Mouse (Mus musculus) hindbrain, embryonic 16.5 days (tissue): ENCODE data around the gene Maff. TPM values are rescaled to one million over a fixed set of nuclear protein-coding genes. Genes with fewer than 3 reads are reported as not detected.

Experiments used
- ATAC-seq: fragments of 200-750 bp; cut with Nextera tagmentation; 2 replicates; pipeline ENCODE4 v1.8.0; 2017; ENCODE audit warnings: moderate TSS enrichment, moderate library complexity
- H3K27ac ChIP-seq: fragments of 300-500 bp; sonication (generic); 2 replicates; pipeline ENCODE4 v1.5.1; 2014; ENCODE audit warnings: low read depth, mild to moderate bottlenecking, control low read depth, low read length, moderate library complexity
- H3K27me3 ChIP-seq: fragments of 300-500 bp; sonication (generic); replicated peaks from 2 replicates; pipeline ENCODE4 v1.6.1; 2014; ENCODE audit warnings: low read length; ENCODE audit not compliant: control insufficient read depth, insufficient read depth
- H3K36me3 ChIP-seq: fragments of 300-500 bp; sonication (generic); 2 replicates; pipeline ENCODE4 v1.6.1; 2014; ENCODE audit warnings: mild to moderate bottlenecking, low read length, moderate library complexity, mixed read lengths; ENCODE audit not compliant: control insufficient read depth, insufficient read depth
- H3K4me1 ChIP-seq: fragments of 300-500 bp; sonication (generic); 2 replicates; pipeline ENCODE4 v1.6.1; 2014; ENCODE audit warnings: low read depth, low read length; ENCODE audit not compliant: control insufficient read depth, insufficient read depth
- H3K4me2 ChIP-seq: fragments of 300-500 bp; sonication (generic); 2 replicates; pipeline ENCODE4 v1.6.1; 2014; ENCODE audit warnings: mild to moderate bottlenecking, low read length, control low read depth, moderate library complexity
- H3K4me3 ChIP-seq: fragments of 300-500 bp; sonication (generic); 2 replicates; pipeline ENCODE4 v1.5.1; 2014; ENCODE audit warnings: mild to moderate bottlenecking, low read length, control low read depth, moderate library complexity
- H3K9ac ChIP-seq: fragments of 300-500 bp; sonication (generic); 2 replicates; pipeline ENCODE4 v1.6.1; 2014; ENCODE audit warnings: low read depth, mild to moderate bottlenecking, control low read depth, low read length, moderate library complexity
- H3K9me3 ChIP-seq: fragments of 300-500 bp; sonication (generic); 2 replicates; pipeline ENCODE4 v1.6.1; 2014; ENCODE audit warnings: mild to moderate bottlenecking, low read length, moderate library complexity; ENCODE audit not compliant: control insufficient read depth
- WGBS: fragments of 180-500 bp; shearing (Covaris S2); extraction: QIAGEN DNeasy Blood & Tissue Kit; methylation state at CpG from one replicate; pipeline ENCODE4 v1.1.7; 2014; 5-methylcytosine and 5-hydroxymethylcytosine counted together
- polyA plus RNA-seq: library from polyadenylated mRNA; unstranded; fragments of >200 nt; fragmentation: Nextera tagmentation; extraction: Ambion mirVana; gene quantifications from 2 replicates; pipeline ENCODE4 v1.2.1, GENCODE M21; 2015

The Maff gene
- polyA plus RNA-seq, 1 experiment from 2014 or later: 1.2 TPM

GRCm38 (mm10) chr15:79368861-79369440 is 22.5 kb downstream of the Maff start:
- Histone ChIP-seq H3K27ac (no peak overlapping the region), H3K9ac (no peak overlapping the region), H3K27me3 (no peaks in the 10 kb centered on the region), H3K4me2 (no peak overlapping the region), H3K4me1 (no peaks in the 10 kb centered on the region), H3K4me3 (no peak overlapping the region), H3K36me3 (peaks cover 21% of the 10 kb centered on the region), H3K9me3 (no peaks in the 10 kb centered on the region)
- no peak for ATAC-seq
- 90% methylated on average over 8 of the region's 8 CpGs for WGBS

DNA sequence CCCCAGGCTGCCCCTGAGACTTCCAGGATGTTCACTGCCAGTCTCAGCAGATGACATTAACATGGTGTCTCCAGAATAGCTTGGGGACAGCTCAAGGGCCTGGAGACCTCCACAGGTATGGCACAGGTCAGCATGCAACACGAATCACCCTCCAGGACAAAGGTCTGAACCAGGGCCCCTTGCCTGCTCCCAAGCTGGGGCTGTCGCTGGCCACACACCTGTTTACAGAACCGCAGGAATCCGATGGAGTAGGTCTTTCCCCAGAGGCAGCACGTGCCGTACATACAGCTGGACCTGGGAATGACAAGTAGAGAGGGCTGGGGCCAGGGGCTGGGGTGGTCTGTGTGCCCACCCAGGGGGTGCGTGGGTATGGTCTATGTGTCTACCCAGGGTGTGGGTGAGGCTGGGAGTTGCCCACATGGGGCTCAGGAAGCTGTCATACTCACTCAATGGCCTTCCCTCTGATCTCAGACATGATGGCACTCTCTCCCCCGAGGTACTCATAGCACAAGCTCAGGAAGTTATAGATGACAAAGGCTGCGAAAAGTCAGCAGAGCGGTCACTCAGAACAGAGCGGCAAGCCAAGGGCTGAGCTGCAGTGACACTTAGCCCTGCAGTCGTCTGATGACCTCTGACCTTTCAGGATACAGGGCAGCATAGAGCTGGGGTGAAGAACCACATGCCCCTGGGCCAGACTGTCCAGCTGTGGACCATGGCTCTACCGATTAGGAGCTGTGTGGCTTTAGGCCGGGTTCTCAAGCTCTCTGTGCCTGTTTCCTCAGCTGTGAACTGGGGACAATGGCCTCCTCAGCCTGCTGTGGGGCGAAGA is 23.2 kb downstream of the Maff start:
- Histone ChIP-seq H3K36me3 (peaks cover 16% of the 10 kb centered on the region), H3K9me3 (no peaks in the 10 kb centered on the region), H3K27ac (no peak overlapping the region), H3K4me1 (no peaks in the 10 kb centered on the region), H3K4me2 (no peak overlapping the region), H3K9ac (no peak overlapping the region), H3K27me3 (no peaks in the 10 kb centered on the region), H3K4me3 (no peak overlapping the region)
- WGBS: 68% methylated on average over 15 of the region's 15 CpGs
- no peak for ATAC-seq

DNA sequence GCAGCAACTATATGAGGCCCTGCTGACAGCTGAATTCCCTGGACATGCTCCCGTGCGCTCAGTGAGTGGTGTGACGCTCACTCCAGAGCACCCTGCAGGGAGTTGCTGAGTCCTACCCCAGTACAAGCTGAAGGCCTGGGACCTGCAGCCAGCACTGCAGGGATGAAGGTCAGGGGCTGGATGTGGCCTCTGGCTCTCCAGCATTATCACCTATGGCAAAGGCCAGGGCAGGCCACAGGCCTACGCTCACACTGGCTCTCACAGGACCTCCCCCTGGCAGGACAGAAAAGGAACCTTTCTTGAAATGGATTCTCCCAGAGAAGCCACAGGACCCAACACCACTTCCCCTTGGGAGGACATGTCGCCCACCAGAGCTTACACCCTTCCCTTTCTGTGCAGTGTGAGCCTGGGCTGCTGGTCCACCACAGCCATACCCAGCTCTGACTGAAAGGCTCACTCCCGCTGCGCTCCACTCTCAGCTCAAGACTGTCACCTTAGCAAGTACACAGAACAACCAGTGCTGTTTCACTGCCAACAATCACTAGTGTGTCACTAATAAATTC is 23.9 kb downstream of the Maff start:
- no peak overlapping the region for H3K9ac ChIP-seq
- peaks cover 11% of the 10 kb centered on the region for H3K36me3 ChIP-seq
- 75% methylated on average over 7 of the region's 7 CpGs for WGBS
- no peak for ATAC-seq
- no peaks in the 10 kb centered on the region for H3K4me1 ChIP-seq
- H3K27ac ChIP-seq: no peak overlapping the region
- no peak overlapping the region for H3K4me3 ChIP-seq
- no peaks in the 10 kb centered on the region for H3K9me3 ChIP-seq
- no peaks in the 10 kb centered on the region for H3K27me3 ChIP-seq
- H3K4me2 ChIP-seq: no peak overlapping the region

- no peaks in the 10 kb centered on the region for H3K4me1 ChIP-seq
- H3K4me2 ChIP-seq: no peak overlapping the region
- WGBS: 54% methylated on average over 3 of the region's 3 CpGs
- peaks cover 16% of the 10 kb centered on the region for H3K36me3 ChIP-seq
- H3K9me3 ChIP-seq: no peaks in the 10 kb centered on the region
- H3K27ac ChIP-seq: no peak overlapping the region
- ATAC-seq: no peak
- H3K27me3 ChIP-seq: no peaks in the 10 kb centered on the region
- no peak overlapping the region for H3K9ac ChIP-seq
- no peak overlapping the region for H3K4me3 ChIP-seq
These were observed 28.3 kb downstream of the Maff start for GRCm38 (mm10) chr15:79374760-79375159.

DNA sequence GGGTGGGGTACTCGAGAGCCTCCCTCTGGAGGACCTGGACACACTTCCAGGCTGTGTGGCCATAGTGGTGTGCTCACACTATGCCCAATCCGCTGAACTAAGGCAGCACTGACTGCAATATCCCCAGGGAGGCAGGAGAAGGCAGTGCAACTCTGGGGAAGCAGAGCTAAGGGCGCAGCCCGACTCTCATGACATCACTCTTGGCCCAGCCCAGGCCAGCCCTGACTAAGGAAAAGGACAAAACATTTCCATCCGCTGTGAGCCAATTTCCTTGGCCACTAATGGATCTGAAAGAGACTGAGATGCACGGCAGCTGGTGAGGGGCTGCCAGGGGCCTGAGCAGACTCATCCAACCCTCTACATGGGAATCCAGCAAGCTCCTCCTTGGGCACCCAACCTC is 31.3 kb downstream of the Maff start:
- Histone ChIP-seq H3K4me3 (no peak overlapping the region), H3K9me3 (no peaks in the 10 kb centered on the region), H3K4me2 (no peak overlapping the region), H3K4me1 (peaks cover 10% of the 10 kb centered on the region; the same call in 1 of the 2 replicates), H3K9ac (no peak overlapping the region), H3K27ac (no peak overlapping the region), H3K27me3 (no peaks in the 10 kb centered on the region), H3K36me3 (peaks cover 16% of the 10 kb centered on the region)
- WGBS: 76% methylated on average over 6 of the region's 6 CpGs
- ATAC-seq: peak; percentile 64; the same call in 1 of the 2 replicates

- 97% methylated on average over 10 of the region's 10 CpGs for WGBS
- H3K4me3 ChIP-seq: no peak overlapping the region
- peaks cover 10% of the 10 kb centered on the region; the same call in 1 of the 2 replicates for H3K4me1 ChIP-seq
- H3K27ac ChIP-seq: no peak overlapping the region
- H3K36me3 ChIP-seq: peaks cover 16% of the 10 kb centered on the region
- H3K4me2 ChIP-seq: no peak overlapping the region
- no peaks in the 10 kb centered on the region for H3K27me3 ChIP-seq
- no peaks in the 10 kb centered on the region for H3K9me3 ChIP-seq
- no peak overlapping the region for H3K9ac ChIP-seq
- ATAC-seq: no peak
These were observed 32.2 kb downstream of the Maff start for GRCm38 (mm10) chr15:79378608-79379007.

DNA sequence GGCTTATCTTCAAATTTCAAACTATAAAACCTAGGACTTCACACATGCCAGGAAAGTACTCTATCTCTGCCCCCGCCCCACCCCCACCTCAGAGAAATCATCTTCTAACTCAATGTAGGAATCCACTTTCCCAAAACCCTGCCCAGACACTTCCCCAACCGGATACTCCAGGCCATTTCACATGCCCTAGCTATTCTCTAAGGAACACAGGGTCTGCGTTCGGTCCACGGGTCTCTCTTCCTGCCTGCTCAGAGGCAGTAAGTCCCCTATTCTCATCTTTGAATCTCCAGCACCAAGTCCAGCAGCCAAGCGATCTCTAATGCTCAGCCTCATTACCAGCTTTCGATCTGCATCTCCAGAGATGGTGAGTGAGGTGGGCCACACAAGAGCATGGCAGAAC is 33.2 kb downstream of the Maff start:
- H3K4me2 ChIP-seq: no peak overlapping the region
- H3K4me1 ChIP-seq: peaks cover 10% of the 10 kb centered on the region; the same call in 1 of the 2 replicates
- no peak overlapping the region for H3K9ac ChIP-seq
- peaks cover 16% of the 10 kb centered on the region for H3K36me3 ChIP-seq
- H3K9me3 ChIP-seq: no peaks in the 10 kb centered on the region
- no peaks in the 10 kb centered on the region for H3K27me3 ChIP-seq
- no peak overlapping the region for H3K4me3 ChIP-seq
- WGBS: 90% methylated on average over 7 of the region's 7 CpGs
- no peak for ATAC-seq
- H3K27ac ChIP-seq: no peak overlapping the region

- H3K9me3 ChIP-seq: no peaks in the 10 kb centered on the region
- ATAC-seq: no peak
- H3K4me1 ChIP-seq: peaks cover 10% of the 10 kb centered on the region; the same call in 1 of the 2 replicates
- no peak overlapping the region; the same call in 1 of the 2 replicates for H3K4me2 ChIP-seq
- 47% methylated on average over 21 of the region's 23 CpGs for WGBS
- H3K27me3 ChIP-seq: no peaks in the 10 kb centered on the region
- H3K9ac ChIP-seq: no peak overlapping the region
- H3K4me3 ChIP-seq: no peak overlapping the region
- peaks cover 16% of the 10 kb centered on the region for H3K36me3 ChIP-seq
- 0 out of 2 replicates have a peak overlapping the region, but pooled peaks have one; percentile 10 for H3K27ac ChIP-seq
These were observed 34.3 kb downstream of the Maff start for GRCm38 (mm10) chr15:79380468-79381444.
